Mouse (Mus musculus) lung, adult 2 months (tissue): ENCODE data around the gene Homer2. TPM values are rescaled to one million over a fixed set of nuclear protein-coding genes. Genes with fewer than 3 reads are reported as not detected.

Experiments used
- DNase-seq: peaks from one replicate; pipeline ENCODE4 v3.0.0; 2022
- H3K4me1 ChIP-seq: fragments of 200-500 bp; 2 replicates; pipeline ENCODE4 v1.6.1; 2011; ENCODE audit warnings: low read length; ENCODE audit not compliant: control insufficient read depth, insufficient read depth
- H3K4me3 ChIP-seq: fragments of 200-500 bp; replicated peaks from 2 replicates; pipeline ENCODE3; 2011; ENCODE audit warnings: low read depth, mild to moderate bottlenecking, control low read depth, low read length; ENCODE audit errors: extremely low read depth
- CTCF ChIP-seq: fragments of 200-500 bp; IDR thresholded peaks from 2 replicates; pipeline ENCODE4 v1.5.1; 2011; ENCODE audit warnings: mild to moderate bottlenecking, low read length, control low read depth; ENCODE audit not compliant: insufficient read depth
- POLR2A ChIP-seq: fragments of 200-500 bp; IDR thresholded peaks from 2 replicates; pipeline ENCODE4 v1.6.1; 2011; ENCODE audit warnings: low read depth, mild to moderate bottlenecking, control low read depth, low read length, borderline replicate concordance; ENCODE audit errors: extremely low read depth
- WGBS: fragments of 180-500 bp; shearing (Covaris S2); methylation state at CpG from one replicate; pipeline ENCODE4 v1.1.7; 2018; 5-methylcytosine and 5-hydroxymethylcytosine counted together
- polyA plus RNA-seq: library from polyadenylated mRNA; depleted of rRNA; stranded (reverse); fragments of >200 nt; gene quantifications from 2 replicates; pipeline ENCODE4 v1.2.3, GENCODE M21; 2012

The Homer2 gene
- polyA plus RNA-seq, 1 experiment: 2.8 TPM

GRCm38 (mm10) chr7:81604991-81605390, 102.3 kb downstream of the Homer2 start:
- Histone ChIP-seq H3K4me1 (no peaks in the 10 kb centered on the region), H3K4me3 (no peak overlapping the region)
- no peak for TF ChIP-seq POLR2A
- TF ChIP-seq CTCF: no peak
- DNase-seq: no peak
- 74% methylated on average over 5 of the region's 5 CpGs for WGBS

GRCm38 (mm10) chr7:81599379-81600280, 107.7 kb downstream of the Homer2 start:
- no peaks in the 10 kb centered on the region for H3K4me1 ChIP-seq
- TF ChIP-seq CTCF (no peak), POLR2A (no peak)
- WGBS: 53% methylated on average over 8 of the region's 8 CpGs
- DNase-seq: no peak
- H3K4me3 ChIP-seq: no peak overlapping the region

- Histone ChIP-seq H3K4me3 (no peak overlapping the region), H3K4me1 (no peaks in the 10 kb centered on the region)
- TF ChIP-seq POLR2A (no peak), CTCF (no peak)
- DNase-seq: no peak
- WGBS: 100% methylated on average over 1 of the region's 1 CpGs
Measured at GRCm38 (mm10) chr7:81597660-81598059, 109.7 kb downstream of the Homer2 start.

GRCm38 (mm10) chr7:81596086-81596485, 111.2 kb downstream of the Homer2 start:
- Histone ChIP-seq H3K4me3 (no peak overlapping the region), H3K4me1 (no peaks in the 10 kb centered on the region)
- 90% methylated on average over 6 of the region's 6 CpGs for WGBS
- no peak for DNase-seq
- TF ChIP-seq POLR2A (no peak), CTCF (no peak)

- TF ChIP-seq CTCF (no peak), POLR2A (no peak)
- no peak for DNase-seq
- Histone ChIP-seq H3K4me3 (no peak overlapping the region), H3K4me1 (no peaks in the 10 kb centered on the region)
- WGBS: 81% methylated on average over 5 of the region's 5 CpGs
Measured at GRCm38 (mm10) chr7:81595056-81595455, 112.3 kb downstream of the Homer2 start.

GRCm38 (mm10) chr7:81593387-81593786, 113.9 kb downstream of the Homer2 start:
- Histone ChIP-seq H3K4me3 (no peak overlapping the region), H3K4me1 (no peaks in the 10 kb centered on the region)
- no peak for DNase-seq
- TF ChIP-seq POLR2A: no peak
- TF ChIP-seq CTCF: no peak
- WGBS: 86% methylated on average over 8 of the region's 8 CpGs

GRCm38 (mm10) chr7:81592686-81593085, 114.6 kb downstream of the Homer2 start:
- no peak for DNase-seq
- no peak for TF ChIP-seq CTCF
- TF ChIP-seq POLR2A: no peak
- no peak overlapping the region for H3K4me3 ChIP-seq
- 74% methylated on average over 9 of the region's 9 CpGs for WGBS
- no peaks in the 10 kb centered on the region for H3K4me1 ChIP-seq

GRCm38 (mm10) chr7:81587238-81587637, 120.1 kb downstream of the Homer2 start:
- DNase-seq: no peak
- WGBS: 92% methylated on average over 4 of the region's 4 CpGs
- Histone ChIP-seq H3K4me3 (no peak overlapping the region), H3K4me1 (no peaks in the 10 kb centered on the region)
- TF ChIP-seq CTCF (no peak), POLR2A (no peak)

GRCm38 (mm10) chr7:81585326-81585725, 122.0 kb downstream of the Homer2 start:
- no peak for DNase-seq
- Histone ChIP-seq H3K4me3 (no peak overlapping the region), H3K4me1 (no peaks in the 10 kb centered on the region)
- WGBS: 84% methylated on average over 7 of the region's 7 CpGs
- TF ChIP-seq CTCF (no peak), POLR2A (no peak)

- Histone ChIP-seq H3K4me3 (no peak overlapping the region), H3K4me1 (no peaks in the 10 kb centered on the region)
- TF ChIP-seq POLR2A (no peak), CTCF (no peak)
- no peak for DNase-seq
- 60% methylated on average over 3 of the region's 3 CpGs for WGBS
Measured at GRCm38 (mm10) chr7:81583512-81583911, 123.8 kb downstream of the Homer2 start.

- Histone ChIP-seq H3K4me3 (no peak overlapping the region), H3K4me1 (peaks cover 3% of the 10 kb centered on the region; the same call in 1 of the 2 replicates)
- no peak for DNase-seq
- no peak for TF ChIP-seq POLR2A
- TF ChIP-seq CTCF: no peak
- 92% methylated on average over 5 of the region's 5 CpGs for WGBS
Measured at GRCm38 (mm10) chr7:81579312-81579711, 128.0 kb downstream of the Homer2 start.
